Mouse (Mus musculus): ENCODE data around the gene Rplp2. TPM values are rescaled to one million over a fixed set of nuclear protein-coding genes. Genes with fewer than 3 reads are reported as not detected.
"Not testable (repeated sequence)": the region's sequence is repeated elsewhere in the genome, so short reads cannot be mapped to it uniquely, and the experiment has no call there.

The Rplp2 gene
- 100 to 1,000 TPM; 796 to 941 (median 846) TPM for total RNA-seq (2022)

DNA sequence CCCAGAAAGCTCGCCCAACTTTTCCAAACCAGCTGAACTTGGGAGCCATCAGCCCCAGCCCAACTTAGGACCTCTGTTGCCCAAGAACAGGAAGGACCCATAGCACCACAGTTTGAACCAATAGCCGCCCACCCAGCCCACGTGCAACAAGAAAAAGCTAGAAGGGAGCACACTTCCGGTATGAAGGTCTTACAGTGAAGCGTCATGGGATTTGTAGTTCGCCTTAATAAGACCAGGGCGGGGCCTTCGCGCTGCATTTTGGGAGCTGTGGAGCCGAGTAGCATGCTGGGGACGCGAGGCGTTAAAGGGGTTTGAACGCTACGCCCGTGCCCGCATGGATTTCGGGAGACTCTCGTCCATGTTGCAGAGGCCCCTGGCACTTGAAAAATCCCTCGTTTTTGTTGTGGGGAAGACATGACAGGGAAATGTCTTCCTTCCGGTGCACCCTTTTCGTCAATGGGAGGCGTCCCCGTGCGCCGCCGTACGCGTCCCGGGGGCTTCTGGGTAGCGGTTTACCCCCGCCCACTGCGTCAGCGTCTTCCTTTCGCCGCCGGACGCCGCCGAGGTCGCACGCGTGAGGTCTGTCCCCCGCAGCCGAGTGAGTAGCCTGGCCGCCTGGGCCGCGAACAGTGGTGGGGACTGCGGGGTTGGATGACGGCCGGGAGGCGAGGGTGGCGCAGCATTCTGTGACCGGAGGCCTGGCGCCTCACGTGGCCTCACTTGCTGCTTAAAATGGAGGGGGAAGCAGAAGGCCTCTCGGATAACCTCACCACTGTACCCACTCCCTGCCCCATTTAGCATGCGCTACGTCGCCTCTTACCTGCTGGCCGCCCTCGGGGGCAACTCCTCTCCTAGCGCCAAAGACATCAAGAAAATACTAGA lies at the start of gene Rplp2:
TSS of gene Rplp2 (plus strand) at position 261 of the 882 bp plus-strand sequence.
- DNase-seq (ENCODE audit: low spot score): peak; percentile 95

DNA sequence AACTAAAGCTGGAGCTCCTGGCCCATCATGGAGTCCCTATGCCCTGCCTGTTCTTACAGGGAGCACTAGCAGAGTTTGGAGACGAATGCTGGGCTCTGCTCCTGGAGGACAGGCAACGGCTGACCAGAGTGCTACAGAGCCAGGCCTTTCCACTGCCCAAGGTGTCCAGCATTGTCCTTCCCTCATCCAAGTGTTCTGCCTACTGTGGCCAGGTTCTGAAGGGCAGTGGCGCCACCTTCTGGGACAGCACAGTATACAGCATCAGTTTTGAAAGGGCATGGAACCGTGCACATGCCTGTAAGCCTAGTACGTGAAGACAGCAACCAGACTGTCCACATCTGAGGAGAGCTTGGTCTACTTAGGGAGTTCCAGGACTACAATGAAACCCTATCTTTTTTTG lies 43.9 kb upstream of the Rplp2 start:
- peak; percentile 21 for DNase-seq (ENCODE audit: low spot score)

DNA sequence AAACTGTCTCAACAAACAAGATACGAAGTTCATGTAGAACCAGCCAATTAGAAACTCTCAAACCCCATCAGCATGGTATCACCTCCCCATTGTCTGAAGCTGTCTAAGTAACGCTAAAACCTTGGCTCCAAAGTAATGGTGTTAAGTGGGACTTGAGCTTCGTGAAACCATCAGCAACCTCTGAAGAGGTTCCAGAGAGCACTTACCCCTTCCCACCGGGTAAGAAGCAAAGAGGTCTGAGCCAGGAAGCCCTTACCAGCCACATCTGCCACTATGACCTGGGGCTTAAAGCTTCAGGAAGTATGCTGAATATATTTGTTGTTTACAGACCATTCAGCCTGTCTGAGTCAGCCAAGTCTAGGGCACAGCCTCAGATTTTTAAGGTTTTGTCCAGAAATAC lies 41.7 kb upstream of the Rplp2 start:
- DNase-seq (ENCODE audit: low spot score): no peak

DNA sequence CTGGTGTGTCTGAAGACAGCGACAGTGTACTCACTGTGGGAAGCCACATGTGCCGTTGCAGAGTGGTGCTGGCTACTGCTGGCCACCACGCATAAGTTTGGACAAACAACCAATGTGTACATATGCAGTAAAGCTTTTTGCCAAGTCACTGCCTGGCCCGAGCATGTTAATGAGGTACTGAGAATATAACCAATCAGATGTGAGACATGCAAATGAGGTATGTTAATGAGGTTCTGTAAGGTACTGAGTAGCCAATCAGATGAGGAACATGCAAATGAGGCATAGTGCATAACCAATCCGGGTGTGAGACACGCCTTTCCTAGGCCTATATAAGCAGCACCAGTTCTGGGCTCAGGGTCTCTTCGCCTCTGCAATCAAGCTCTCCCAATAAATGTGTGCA lies 39.5 kb upstream of the Rplp2 start:
- DNase-seq (ENCODE audit: low spot score): not testable (repeated sequence)

DNA sequence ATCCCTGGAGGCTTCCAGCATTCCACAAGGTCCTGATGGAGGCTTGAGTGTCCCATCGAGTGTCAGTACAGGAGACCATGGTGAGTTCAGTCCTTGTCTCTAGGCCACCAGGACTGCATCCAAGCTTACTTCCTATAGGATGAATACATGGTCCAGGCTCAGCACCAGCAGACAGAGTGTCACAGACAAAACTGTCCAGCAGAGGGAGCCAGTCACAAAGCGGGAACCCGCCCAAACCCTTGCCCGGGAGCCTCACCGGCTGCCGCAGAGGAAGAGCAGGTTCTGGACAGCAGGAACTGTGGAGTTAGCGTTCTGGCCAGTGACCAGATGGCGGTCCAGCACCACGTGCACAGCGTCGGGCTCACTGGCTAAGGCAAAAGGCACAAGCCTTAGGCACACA lies 38.3 kb upstream of the Rplp2 start:
- DNase-seq (ENCODE audit: low spot score): peak; percentile 88

DNA sequence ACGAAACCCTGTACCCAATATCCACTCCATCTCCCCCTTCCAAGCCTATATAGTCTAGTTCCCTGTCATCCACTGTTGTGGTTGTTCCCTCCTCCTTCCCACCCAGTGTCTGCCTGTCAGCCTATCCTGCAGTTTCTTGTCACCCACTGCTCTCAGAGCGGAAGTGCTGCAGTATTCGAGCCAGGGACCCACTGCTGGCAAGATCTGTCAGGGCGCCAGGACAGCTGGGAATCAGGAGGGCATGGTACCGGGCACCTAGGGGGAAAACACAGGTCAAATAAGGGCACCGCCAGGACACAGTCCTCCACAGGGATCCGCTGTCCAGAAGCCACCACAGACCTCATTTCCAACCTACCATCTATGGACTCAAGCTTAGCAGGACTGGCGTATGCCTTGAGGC lies 36.5 kb upstream of the Rplp2 start:
- DNase-seq (ENCODE audit: low spot score): no peak

DNA sequence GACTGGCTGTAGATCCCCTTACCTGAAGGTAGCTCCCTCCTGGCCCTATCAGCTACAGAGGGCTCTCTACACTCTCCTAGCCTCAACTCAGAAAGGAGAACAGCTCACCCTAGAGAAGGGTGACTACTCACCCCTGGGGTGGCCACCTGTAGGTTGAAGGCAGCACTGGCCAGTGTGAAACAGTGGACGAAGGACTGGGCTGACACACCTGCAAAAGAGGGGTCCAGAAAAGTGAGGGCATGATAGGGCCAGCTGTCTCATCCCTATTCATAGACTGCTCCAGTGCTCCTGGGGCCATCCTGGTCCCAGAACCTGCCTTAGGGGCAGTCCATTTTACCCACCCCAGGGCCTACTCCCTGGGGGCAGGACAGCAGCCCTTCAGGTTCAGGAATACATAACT lies 35.5 kb upstream of the Rplp2 start:
- DNase-seq (ENCODE audit: low spot score): no peak

DNA sequence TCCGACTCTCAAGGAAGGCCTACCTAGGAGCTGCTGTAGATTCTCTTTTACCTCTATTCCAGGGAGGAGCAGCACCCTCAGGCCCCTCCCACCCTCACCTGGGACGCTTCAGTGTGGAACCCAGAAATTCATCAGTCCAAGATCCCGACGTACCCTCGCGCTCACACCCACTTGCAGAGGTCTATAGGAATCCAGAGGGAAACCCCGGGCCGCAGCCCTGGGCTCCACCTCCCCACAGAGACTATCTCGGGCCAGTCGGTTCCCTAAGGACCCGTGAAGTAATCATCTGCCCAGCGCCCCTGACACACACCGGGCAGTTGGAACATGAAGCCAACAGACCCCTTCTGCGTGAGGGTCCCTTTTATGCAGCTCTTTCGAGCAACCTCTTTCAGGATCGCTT lies 33.8 kb upstream of the Rplp2 start:
- DNase-seq (ENCODE audit: low spot score): no peak

DNA sequence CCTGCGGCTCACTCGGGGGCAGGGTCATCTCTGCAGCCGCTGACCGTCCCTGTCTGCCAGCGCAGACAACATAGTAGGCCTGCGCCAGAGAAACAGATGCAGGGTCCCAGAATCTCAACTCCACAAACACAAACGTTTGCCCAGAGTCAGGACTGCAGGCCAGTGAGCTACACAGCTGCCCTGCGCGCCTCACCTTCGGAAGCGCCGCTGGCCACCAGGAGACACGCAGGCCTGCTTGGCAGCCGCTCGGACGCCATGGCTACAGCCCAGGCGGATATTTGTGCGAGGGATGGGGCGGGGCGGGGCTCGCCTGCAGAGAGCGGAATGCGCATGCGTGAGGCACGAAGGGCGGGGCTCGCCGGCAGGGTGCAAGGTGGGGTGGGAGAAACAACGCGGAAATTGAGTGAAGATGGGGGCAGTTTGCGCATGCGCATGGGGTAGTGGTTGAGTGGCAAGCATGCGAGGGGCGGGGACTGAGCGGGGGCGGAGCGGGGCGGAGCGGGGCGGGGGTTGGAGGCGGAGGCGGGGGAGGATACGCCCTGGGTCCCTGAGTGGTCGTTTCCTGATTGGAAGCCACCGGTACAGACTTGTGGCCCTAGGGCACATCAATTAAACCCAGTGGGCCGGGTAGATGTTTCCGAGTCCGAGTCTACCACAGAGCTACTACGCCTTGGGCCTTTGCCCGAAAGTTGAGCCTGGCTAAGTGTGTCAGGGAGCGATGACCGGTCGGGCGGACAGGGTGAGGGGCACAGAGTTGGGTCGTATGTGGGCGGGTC lies 33.2 kb upstream of the Rplp2 start, which contains the start of gene Gatd1:
TSS of gene Gatd1 (minus strand) at position 328 of the 776 bp plus-strand sequence.
- peak; percentile 98 for DNase-seq (ENCODE audit: low spot score)

DNA sequence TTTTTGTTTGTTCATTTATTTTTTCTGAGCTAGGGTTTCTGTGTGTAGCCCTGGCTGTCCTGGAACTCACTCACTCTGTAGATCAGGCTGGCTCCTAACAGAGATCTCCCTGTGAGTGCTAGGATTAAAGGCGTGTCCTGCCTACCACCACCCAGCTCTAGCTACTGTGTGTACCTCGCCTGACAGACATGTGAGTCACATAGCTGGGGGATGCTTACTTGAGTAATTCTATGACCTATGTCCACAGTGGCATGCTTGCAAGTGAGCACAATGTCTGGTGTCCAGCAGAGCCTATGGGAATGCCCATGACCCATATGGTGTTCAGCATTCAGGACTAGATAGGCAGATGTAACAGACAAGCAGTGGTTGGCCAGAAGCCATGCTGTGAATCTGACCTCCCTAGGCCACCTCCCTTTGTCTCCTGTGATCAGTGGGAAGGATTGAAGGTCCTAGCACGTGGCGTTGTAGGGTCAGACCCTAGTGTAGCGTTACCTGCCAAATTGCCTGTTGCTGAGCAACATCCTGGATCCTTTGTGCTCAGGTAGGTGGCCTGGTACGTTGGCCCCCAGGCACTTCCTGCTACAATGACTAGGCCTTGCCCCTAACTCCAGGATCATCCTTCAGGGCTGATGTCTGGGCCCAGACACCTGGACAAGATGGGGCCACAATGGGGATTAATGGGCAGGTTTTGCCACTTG lies 30.9 kb upstream of the Rplp2 start:
- DNase-seq (ENCODE audit: low spot score): no peak

DNA sequence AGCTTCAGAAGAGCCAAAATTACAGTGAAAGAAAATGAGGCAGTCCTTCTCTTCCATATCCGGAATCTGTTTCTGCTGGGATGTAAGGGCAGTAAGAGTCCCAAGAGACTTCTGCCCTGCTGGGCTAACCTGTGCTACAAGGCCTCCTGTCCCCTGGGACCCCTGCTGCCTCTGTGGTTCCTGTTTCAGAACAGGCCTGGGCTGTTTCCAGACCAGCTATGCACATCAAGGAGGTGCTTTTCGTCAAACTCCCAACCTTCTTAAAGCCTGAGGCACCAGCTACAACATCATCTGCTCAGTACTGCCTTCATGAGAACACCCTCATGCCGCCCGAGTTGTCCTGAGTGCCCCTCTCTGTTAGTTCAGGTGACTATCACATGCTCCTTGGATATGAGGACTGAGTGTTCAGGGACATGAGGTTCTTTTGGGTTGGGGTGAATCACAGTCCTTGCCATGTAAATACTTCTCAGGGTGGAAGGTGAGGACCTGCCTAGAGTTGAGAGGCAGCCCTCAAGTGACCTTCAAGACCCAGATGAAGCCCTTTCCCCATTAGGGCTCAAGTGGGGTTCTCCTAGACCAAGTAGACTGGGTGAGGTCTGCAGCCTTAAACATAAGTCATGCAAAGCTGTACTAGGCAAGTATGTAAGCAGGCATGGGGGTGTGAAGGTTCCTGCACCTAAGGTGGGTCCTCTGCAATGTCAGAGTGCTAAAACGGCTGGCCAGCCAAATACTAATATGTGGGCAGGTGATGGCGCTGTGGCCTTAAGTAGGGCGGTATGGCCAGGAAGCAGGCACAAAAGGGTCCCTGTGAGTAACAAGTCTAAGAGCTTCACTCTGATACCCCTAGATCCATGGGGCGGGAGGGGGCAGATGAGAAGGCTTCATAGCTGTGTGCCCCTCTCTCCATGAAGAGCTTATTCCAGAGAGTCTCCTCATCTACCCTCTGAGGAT lies 29.2 kb upstream of the Rplp2 start:
- DNase-seq (ENCODE audit: low spot score): no peak

DNA sequence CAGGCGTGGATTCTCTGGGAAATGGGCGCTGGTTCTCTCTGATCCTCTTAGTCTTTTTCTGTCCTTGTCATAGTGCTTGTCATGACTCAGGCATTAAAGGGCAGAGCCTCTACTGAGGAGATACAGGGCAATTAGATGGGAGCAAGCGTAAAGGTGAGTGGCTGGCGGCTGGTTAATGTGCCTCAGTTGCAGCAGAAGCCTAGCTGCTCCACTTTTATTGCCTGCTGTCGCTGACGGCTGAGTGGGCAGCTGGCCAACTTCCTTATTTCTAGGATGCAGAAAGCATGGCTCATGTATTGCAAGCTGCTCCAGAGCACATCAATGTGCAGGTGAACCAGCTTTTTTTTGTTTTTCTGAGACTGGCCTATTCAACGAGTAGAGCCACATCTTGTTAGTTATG lies 28.2 kb upstream of the Rplp2 start:
- no peak for DNase-seq (ENCODE audit: low spot score)

DNA sequence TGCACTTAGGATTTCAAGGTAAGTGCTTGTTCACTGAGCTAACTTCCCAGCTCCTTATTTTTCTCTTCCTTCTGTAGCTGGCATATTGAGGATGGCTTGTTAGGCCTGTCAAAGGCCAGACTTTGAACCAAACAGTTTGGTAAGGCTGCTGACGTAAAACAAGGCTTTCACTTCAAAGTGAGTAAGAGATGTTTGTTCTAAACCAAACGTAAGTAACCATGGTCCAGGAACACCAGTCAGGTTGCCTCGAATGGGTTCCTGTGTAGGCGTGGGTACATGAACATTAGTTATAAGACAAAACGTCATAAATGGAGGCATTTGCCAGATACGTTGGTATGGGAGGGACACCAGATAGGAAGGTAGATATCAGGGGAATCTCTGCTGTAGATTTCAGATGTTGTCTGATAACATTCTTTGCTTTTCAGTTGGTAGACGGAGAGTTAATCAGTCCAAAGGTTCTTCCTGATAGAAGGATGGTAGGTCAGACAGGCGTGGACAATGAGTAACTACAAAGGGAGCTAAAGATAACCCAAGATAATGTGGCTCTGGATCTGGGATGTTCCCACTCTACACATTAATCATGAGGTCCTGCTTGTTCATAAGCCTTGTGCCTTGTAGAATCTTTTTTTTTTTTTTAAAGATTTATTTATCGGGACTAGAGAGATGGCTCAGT lies 27.0 kb upstream of the Rplp2 start:
- no peak for DNase-seq (ENCODE audit: low spot score)

DNA sequence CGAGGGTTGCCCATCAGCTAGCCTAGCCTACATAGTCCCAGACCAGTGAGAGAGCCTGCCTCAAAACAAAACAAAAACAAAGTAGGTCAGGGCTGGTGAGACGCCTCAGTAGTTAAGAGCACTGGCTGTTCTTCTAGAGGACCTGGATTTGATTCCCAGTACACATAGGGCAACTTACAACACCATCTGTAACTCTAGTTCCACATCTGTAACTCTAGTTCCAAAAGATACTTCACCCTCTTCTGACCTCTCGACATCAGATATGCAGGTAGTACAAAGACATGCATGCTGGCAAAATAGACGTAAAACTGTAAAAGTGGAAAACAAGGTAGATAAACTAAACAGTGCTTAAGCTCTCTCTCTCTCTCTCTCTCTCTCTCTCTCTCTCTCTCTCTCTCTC lies 23.4 kb upstream of the Rplp2 start:
- no peak for DNase-seq (ENCODE audit: low spot score)

DNA sequence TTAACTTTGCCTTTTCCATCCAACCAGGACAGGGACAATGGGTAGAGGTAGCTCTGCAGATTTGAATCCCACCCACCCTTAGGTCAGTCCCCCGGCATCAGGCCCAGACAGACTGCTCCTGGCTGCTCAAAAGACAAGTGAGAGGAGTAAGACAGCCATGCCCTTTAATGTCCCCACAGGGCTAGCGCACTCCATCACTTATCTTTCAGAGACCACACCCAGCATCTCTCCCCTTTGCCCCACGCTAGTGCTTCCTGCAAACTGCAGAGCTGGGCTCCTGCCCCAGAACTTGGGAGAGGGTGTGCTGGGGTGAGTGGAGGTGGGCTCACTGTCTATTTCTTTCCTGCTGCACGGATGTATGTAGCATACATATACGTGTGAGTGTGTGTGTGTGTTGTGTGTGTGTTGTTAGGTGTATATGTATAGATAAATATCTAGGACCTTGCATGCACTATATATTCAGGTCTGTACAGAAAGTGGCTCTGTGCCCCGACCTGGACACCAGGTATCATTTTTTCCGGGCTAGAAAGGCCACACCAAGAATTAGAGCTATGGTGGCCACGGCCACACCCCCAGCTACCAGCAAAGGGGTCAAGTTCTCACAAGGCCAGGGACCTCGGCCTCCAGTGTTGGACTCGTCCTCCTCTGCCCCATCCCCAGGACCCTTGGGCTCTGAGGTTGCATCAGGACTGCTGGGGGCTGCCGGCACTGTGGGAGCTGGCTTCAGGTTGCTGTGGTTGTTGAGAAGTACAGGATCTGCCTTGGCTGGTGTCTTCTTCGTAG lies 20.0 kb upstream of the Rplp2 start:
- DNase-seq (ENCODE audit: low spot score): no peak

DNA sequence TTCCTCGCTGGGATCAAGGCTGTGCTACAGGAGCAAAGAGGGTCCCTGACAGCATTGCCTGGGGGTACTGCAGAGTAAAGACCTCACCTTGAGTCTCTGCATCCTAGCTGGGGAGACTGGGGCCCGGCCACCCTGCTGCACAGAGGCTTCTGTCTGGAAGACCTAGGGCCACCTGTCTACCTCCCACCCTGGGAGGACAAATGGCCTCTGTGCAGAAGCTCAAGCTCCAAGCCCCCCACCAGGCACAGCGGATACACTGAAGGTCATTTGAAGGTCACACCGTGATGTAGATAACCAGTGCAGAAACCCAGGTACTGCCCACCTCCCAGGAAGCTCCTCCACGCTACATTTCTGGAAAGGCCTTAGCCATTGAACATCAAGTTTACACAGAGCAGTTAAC lies 18.5 kb upstream of the Rplp2 start:
- no peak for DNase-seq (ENCODE audit: low spot score)

DNA sequence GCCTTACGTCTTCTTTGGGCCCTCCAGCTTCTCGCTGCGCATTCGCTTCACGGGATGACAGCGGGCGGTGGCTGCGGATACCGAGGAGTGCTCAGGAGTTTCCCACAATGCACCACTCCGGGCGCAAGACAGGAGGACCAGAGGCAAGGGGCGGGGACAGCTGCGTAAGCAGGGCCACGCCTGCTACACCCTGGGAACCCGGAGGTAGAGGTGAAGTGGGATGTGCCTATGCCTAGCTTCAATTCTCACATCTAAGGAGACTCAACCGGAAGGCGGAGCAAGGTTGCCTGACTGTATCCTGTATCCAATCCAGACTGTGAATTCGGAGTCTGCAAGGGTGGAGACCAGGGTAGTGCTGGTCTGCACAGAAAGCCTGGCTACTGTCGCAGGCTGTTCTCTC lies 17.9 kb upstream of the Rplp2 start, which contains the start of gene Cend1:
TSS of gene Cend1 (minus strand) at position 182 of the 400 bp plus-strand sequence.
- no peak for DNase-seq (ENCODE audit: low spot score)

DNA sequence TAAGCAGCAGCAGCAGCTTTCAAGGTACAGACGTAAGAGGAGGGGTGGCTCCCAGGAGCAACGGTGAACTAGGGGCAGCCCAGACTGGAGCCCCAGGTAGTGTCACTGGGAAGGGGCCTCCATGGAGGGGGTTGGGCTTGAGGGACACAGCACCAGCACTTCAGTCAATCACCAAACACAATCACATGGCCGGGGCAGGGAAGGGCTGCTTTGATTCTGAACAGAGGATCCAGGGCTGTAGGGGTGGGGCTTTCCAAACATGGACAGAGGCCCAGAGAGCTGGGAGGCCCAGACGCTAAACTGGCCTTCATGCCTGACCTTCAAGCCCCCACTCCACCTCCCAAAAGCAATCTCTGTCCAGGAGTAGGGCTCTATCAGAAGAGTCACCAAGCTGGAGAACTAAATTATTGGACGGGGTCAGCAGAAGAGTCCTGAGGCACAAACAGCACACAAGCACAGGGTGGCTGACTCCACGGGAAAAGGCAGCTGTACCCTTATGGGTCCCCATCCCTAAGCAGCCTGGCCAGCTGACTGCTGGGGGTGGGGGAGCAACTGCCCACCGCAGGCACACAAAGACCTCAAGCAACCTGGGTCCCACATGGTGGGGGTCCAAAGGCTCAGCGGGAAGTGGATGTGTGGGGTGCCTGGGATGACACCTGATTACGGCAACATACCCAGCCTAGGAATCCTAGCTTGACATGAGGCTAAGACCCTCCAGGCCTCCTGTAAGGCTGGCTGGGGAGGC lies 17.2 kb upstream of the Rplp2 start:
- DNase-seq (ENCODE audit: low spot score): no peak

All from heart, adult 8-10 months (tissue).